Mouse (Mus musculus): ENCODE measurements around the gene Tfpt.

Gene Tfpt

DNA sequence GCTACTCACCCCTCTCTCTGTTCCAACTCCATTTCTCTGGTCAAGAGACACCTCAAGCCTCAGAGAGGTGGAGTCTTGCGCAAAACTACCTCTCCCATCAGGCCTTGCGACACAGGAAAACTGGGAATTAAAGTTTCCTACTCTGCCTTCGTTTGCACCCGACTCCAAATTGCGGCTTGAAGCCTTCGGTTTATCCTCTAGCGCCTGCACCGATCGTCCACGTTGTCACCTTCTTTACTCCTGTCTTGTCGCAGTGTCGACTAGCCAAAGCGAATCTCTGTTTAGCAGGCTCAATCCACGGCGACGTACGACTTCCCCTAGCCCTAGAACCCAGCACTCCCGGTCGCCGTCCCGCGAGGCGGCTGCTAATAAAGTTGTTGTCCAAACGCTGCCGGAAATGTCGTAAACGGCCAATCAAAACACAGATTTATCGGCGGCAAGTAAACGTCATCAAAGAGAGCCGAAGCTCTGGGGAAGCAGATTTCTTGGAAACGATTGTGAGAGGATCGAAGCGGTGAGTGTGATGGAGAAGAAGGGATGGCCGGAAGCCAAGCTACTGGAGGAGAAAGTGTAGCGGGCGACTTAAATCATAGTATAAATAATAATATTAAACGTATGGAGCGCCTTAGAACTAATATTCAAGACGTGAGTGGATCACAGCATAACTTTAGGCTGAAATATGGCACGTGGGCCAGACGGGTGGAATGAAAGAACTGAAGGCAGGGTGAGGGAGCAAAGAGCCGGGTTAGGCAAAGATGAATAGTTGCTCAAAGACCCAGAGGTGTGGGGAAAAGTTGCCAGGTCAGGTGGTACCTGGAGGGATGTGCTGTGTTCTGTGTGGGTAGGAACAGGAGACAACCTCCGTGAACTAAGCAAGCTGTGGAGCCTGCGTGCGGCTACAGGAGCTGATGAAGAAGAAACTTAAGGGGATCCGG lies at the start of gene Tfpt, which contains the start of gene Prpf31:
TSS of gene Tfpt (minus strand) at position 387 of the 935 bp plus-strand sequence.
TSS of gene Prpf31 (plus strand) at position 443 of the 935 bp plus-strand sequence.
- peak; percentile 93 for DNase-seq

DNA sequence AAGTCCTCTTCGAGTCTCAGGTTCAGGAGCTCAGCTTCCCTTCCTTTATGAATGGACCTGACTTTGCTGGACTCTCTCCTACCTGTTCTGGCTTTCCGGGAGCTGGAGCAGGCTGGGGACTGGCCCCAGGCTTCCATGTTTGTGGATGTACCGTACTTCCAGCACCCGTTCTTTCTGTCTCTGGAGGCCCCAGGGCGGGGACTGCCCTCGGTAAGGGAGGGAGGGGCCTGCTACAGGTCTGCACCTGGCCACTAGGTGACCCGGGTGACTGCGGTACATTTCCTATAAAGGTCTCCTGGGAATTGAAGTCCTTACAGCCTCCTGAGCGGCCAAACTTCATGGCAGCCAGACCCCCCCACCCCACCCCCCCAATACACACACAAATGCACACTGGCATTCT lies 47.6 kb upstream of the Tfpt start, which contains the start of gene Tmc4:
TSS of gene Tmc4 (minus strand) at position 212 of the 400 bp plus-strand sequence.
- peak; percentile 75 for DNase-seq

DNA sequence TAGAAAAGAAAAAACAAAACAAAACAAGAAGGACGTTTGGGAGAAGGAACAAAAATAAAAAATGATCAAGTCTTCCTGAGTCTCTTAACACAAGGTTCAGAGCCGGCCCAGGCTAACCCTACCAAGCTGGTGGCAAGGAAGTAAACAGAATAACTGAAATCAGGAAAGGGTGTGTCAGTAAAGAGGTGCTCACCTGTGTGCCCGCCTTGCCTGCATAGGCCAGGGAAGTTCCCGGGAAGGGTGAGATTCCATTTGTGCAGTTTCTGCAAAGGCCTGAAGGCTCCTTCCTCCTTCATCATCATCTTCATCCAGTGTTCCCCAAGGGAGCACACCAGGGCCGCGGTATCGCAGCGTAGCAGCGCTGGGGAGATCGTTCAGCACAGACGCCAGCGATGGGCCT lies 46.6 kb upstream of the Tfpt start:
- DNase-seq = no peak

DNA sequence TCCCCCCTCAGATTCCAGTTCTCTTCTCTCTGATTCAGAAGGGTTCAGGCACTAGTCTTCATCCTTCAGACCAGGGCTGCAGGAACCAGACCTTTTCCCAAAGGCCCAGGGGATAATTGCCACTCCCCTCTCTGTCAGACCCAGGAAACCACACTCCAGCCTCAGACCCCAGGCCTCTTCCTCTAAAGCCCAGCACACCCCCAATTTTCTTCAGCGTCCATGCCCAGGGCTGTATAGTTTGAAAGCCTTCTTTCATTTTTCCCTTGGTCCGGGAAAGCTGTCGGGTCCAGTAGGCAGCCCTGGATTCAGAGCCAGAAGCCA lies 45.5 kb upstream of the Tfpt start:
- DNase-seq = no peak

DNA sequence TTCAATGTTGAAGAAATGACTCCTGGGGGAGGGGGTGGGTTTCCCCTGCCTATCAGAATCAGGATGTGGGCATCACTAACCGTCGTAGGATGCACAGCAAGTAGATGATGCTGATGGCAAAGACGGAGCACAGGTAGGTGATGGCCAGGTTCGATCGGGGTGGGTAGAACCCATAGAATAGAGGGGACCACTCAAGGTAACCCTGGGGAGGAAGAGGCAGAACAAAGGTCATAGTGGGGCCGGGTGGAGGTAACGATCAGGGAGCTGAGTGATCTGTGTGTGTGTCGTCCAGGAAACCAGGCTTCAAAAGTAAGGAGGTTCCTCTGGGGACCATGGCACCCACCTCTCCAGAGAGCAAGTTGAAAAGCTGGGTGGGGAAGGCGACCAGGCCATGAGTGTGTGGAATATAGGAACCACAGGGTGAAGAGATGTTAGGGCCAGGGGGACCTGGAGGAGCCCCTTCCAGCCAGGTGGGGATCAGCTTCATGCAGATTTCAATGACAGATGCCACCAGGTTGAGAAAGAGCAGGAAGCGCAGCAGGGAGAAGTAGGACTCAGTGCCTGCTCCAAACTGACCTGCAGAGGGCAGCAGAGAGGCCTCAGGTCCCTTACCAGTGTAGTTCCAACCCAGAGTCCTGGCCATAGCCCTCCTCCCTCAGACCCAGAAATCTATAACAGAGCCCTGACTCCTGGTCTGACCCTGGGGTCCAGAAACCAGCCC lies 44.9 kb upstream of the Tfpt start:
- DNase-seq = peak; percentile 67

DNA sequence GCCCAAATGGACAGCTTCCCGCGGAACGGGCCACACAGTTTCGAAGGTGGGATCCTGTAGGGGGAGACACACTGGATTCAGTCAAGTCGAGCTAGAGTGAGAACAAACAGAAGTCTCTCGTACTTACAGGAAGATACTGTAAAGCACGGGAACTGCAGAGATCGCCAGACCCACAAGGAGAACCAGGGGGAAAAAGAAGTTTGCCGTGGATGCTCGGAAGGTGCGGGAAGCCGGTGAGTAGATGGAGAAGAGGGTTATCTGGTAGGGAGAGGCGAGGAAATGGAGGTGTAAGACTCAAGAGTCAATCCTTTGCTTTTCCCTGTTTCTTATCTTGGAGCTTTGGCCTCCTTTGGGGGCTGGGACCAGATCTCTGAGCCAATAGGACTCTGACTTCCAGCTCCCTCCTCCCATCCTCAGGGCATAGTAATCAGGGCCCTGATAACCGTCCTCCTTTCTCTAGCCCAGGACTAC lies 37.2 kb upstream of the Tfpt start:
- no peak for DNase-seq

DNA sequence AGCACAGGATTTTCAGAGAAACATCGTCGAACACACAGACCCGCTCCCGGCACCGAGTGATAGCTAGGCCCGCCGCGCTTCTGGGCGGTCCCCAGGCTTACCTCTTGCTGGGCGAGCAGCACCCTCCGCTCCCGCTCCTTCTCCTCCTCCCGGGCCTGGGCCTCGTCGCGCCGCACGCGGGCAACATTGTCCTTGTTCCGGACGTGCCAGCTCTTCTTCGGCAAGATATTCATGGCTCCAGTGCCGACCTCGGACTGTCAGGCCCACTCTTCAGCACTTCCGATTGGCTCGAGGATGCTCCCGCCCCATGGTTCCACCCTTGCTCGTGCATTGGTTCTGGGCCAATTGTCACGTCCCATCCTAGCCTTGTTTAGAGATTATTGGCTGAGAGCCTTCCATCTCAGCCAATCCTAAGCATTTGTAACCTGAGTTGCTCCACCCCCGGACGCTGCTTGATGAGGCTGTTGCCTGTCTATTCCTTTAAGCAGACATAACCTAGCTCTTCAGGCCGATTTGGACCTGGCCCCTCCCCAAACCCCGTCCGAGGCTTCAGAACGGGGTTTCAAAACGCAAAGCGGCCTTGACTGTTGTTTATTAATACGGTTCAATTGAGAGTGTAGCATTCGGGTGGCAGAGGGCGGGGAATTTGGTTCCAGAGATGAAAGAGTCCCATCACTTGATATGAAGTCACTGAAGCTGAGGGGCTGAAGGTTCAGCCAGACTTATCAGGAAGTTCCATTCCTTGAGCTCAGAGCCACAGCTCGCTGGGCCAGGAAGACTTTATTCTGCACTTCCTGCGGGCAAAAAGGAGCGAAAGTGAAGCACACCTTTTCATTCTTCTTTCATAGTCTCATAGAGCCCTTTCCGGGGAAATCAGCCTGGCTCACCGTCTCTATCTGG lies 35.7 kb upstream of the Tfpt start, which contains the start of gene Leng1:
TSS of gene Leng1 (minus strand) at position 626 of the 900 bp plus-strand sequence.
- peak; percentile 98 for DNase-seq

DNA sequence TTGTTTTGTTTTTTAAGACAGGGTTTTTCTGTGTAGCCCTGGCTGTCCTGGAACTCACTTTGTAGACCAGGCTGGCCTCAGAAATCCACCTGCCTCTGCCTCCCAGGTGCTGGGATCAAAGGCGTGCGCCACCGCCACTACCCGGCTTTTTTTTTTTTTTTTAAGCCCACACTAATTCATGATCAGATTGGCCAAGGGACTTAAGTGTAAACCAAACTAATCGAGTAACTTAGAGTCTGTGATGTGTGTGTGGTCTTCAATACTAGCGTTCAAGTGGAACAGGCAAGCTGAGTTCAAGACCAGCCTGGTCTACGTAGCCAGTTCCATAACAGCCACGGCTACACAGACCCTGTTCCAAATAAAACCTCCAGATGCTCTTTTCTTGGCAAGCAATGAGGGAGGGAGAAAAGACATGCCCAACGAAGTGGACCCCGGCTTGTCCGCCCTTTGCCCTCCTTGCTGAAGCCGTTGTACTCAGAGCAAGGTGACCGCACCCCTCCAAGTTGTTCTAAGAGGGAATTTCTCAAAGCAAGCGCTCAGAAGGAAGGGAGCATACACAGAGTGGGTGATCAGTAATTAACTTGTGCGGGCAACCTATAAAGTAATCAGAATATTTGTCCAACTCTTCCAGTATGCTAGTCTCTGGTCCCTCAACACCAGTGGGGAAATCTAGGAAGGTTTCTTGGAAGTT lies 34.9 kb upstream of the Tfpt start:
- peak; percentile 64 for DNase-seq

DNA sequence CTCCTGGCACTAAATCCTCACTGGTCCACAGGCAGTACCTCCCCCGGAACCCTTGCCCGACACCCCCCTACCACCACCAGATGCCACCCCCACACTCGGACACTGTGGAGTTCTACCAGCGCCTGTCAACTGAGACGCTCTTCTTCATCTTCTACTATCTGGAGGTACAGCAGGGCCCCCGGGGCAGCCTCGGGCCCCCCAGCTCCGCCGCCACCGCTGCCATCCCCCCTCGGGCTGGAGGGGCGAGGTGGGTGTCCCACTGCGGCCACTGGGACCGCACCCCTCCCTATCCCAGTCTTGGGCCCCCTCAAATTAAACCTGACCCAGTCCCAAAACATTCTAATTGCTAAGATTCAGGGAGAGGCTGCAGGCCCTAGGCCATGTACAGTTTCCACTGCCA lies 28.8 kb upstream of the Tfpt start:
- no peak for DNase-seq

DNA sequence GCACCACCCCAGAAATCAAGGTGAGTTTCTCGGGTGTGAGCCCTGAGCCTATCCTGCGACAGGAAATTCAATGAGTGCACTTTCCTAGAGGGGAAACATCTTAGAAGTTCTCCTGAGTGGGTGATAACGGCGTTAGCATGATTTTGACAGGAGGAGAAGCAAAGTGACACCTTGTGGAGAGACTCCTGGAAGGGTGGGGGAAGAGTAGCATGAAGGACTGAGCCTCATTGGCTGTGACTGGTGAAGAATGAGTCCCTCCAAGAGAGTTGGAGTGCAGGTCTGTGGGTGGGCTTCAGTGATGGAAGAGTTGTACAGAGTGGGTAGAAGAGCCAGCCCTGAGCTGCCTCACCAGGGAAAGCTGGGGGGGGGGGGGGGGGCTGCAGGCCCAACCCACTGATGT lies 27.2 kb upstream of the Tfpt start:
- no peak for DNase-seq

DNA sequence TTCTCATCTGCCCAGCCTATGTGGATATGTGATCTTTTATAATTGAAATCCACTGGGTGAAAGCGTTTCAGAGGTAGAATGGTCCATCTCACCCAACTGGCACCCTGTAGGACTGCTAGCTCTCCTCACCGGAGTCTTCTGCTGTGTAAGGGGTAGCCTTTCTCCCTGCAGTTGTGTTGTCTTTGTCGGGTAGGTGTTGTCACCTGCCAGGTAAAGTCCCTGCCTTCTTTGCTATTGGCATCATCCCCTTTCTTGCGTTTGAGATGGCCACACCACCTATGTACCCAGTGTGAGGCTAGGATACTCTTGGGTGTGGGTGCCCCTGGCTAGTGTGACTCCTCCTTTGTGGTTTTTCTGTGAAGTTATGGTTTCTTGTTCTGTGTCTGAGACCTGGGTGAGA lies 16.9 kb upstream of the Tfpt start:
- no peak for DNase-seq

DNA sequence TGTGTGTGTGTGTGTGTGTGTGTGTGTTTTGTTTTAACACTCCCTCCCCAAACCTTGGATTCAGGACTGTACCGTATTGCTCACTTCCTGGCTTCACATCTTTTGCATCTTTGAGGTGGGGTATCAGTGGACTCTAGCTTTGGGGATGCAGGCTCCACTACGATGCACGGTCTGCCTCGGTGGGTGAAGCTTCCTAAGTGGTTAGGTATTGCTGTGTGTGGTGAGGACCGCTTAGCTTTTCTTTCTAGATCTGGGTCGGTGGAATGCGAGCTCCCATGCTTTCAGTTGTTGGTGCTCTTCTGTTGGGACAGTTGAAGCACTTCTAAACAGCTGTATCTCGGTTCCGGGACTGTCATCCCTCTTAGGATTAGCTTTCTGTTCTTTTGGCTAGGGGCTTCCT lies 16.5 kb upstream of the Tfpt start:
- DNase-seq = no peak

DNA sequence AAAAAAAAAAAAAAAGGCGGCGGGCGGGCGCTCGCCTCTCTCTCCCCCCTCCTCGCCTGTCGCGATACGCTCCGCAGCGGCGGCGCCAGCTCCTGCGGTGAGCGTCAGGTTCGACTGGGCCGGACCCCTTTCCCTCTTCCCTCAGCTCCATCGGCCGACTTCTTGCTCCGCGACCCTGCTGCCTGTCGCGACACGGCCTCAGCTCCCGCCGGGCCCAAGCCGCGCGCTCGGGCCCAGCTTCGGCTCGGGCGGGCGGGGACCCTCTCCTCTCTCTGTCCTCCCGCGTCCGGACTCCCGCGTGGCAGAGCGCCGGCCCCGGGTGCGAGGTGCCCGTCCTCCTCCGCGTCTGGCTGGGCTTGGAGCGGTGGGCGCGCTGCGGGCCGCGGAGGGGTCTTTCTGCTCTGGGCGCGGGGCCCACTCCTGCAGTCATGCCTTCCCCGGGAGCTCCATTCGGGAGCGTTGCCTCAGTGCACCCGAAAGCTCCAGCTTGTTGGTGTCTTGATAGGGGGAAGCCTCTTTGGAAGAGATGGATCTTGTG lies 15.8 kb upstream of the Tfpt start:
- no peak for DNase-seq

DNA sequence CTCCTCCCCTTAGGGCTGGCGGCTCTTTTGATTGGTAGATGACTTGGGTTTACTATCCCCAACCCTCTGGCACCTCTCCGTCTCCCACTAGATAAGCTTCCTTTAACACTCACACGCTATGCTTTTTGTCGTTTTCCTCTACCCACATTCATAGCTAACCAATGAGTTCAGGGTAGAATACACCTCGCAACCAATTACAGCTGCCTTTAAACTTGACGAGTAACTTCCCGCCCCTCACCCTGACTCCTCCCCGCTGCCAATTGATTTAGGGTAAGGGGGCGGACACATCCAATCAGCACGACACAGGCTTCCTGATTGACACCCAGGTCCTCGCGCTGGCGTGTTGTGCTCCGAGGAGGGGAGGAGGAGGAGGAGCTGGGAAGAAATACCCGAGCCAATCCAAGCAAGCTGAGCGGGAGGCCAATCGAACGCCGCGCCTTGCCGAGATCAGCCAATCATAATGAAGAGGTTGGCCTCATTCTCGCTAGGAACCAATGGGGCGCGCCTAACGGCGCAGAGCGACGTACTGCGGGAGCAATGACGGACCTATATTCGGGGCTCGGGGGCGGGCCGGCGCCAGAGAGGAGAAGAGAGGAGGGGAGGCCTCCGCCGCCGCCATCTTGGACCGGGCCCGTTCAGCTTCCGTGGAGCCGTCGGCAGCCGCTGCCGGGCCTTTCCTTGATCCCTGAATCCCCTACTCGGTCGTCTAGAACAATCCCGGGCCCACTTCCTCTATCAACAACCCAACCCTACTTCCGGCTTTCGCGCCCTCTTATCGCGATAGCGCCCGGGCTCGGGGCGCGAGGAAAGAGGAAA lies 15.2 kb upstream of the Tfpt start, which contains the start of gene Cnot3:
TSS of gene Cnot3 (plus strand) at position 597 of the 816 bp plus-strand sequence.
- DNase-seq = peak; percentile 100

DNA sequence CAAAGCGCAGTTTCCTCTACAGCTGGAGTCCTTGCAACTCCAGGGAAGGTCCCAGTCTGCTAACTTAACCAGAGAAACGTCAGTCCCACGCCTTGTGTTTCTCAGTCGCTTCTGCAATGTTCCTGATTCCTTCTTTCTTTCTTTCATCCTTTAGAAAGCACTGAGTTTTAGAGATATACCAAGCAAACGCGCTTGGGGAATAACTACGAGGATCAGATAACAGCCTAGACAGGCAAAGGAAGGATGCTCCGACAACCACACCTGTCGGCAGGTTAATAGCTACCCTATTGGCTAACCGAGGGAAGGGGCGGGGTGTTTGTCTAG lies 14.6 kb upstream of the Tfpt start:
- DNase-seq = no peak

DNA sequence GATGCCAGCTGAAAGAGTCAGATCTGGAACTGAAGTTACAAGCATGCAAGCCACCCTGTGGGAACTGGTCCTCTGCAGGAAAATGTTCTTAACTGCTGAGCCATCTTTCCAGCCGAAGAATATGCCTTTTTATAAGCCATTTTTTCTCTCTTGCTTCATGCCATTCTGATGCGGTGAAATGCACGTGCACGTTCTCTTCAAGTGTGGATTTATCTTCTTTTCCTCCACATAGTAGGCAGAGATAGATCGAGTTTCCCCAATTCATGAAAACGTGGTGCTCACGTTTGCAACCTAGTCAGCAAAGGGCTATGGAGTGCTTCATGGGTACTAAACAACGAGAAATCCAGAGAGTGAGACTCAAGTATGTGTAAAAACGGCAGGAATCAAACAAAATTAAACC lies 14.1 kb upstream of the Tfpt start:
- DNase-seq = no peak

DNA sequence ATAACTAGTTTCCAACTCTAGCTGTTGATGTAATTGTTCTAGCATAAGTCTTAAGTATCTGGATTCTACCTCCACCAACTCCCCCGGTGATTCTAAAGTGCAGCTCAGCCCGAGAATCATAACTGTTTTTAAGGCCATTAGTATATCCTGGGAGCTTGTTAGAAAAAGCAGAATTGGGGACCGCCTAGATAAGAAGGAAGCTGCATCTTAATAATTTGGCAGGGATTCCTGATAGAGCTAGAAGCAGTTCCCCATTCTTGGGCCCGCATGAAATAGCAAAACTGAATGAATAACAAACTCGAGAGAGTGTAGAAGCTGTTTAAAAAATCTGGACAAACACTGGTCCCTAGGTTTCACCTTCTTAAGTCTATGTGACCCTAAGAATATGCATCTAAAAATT lies 13.7 kb upstream of the Tfpt start:
- no peak for DNase-seq

DNA sequence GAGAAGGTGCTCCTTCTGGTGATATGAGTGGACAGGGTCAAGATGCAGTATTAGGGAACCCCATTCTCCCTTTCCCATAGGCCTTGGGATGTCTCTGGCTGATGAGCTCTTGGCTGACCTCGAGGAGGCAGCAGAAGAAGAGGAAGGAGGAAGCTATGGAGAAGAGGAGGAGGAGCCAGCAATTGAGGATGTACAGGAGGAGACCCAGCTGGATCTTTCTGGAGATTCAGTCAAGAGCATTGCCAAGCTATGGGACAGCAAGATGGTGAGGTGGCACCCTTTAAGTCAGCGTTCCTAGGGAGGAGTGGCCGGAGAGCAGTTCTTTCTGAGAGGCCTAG lies 718 bp upstream of the Tfpt start:
- DNase-seq = no peak

DNA sequence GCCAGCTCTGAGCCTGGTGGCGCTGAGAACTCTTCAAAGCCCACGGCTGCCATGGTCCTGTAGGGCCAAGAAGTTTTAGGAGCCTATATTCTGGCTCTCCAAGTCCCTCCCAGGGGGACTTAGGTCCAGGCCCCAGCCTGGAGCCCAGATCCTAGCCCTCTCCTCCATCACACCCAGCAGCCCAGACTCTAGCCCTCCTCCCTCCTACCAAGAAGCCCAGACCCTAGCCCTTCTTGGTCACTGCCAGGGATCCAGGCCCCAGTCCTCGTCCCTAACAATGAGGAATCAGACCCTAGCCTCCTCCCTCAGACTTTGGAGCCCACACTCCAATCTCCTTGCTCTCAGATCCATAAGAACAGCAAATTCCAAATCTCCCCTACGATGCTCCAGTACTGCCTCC lies 699 bp downstream of the Tfpt start:
- DNase-seq = no peak

DNA sequence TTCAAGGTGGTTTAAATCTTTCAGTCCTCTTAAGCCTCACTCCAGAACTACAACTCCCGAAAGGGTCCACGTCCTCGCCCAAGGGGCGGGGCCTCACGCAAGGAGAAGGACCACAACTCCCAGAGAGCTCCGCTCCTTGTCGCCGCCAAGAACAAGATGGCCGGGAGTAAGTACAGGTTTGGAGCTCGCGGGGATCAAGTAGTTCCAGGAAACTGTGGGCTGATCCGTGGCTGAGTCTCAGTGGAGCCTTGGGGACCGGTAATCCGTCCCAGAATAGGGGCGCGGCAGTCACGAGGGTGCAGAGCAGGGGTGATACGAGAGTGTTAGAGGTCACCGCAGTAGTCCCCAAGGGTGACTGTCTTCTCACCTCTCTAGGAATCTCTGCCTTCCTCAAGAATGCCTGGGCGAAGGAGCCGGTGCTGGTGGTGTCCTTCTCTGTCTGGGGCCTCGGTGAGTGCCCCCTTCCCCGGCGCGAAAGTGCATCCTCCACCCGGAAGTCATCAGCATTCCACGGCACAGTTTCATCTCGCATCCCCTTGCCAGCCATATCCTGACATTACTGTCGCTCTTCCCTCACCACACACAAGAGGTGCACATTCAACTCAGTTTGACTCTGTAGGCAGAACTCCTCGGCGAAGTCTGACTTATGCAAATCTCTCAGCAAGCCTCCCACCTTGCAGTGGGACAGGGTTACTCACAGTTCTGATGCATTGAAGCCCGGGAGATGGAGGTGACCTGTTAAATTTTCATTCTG lies 12.3 kb downstream of the Tfpt start, which contains the start of gene Ndufa3:
TSS of gene Ndufa3 (plus strand) at position 132 of the 754 bp plus-strand sequence.
- peak; percentile 88 for DNase-seq

Measured in kidney, adult 11 months (tissue).